Mouse (Mus musculus): ENCODE measurements at regions not wholly inside any gene's neighbourhood (a gene's known extent, or its start where the extent isn't known, plus 50 kb on each side); places are given as distances from the start of the nearest gene placed in this dataset.
"Not testable (repeated sequence)": the region's sequence is repeated elsewhere in the genome, so short reads cannot be mapped to it uniquely, and the experiment has no call there.

- not testable (repeated sequence) for H3K27ac ChIP-seq; H3K9ac ChIP-seq; H3K4me3 ChIP-seq; H3K27me3 ChIP-seq; H3K4me1 ChIP-seq; ATAC-seq (ENCODE audit: low FRiP score, low read depth); H3K4me2 ChIP-seq (replicated peaks); H3K36me3 ChIP-seq; H3K9me3 ChIP-seq
- WGBS = 90% methylated on average over 2 of the region's 3 CpGs
Measured at GRCm38 (mm10) chr8:20285523-20285922, 77.5 kb downstream of the Gm15319 start.

- not testable (repeated sequence) for H3K36me3 ChIP-seq; H3K4me3 ChIP-seq; H3K9ac ChIP-seq; ATAC-seq (ENCODE audit: low FRiP score, low read depth); H3K27ac ChIP-seq; H3K4me1 ChIP-seq; H3K27me3 ChIP-seq; H3K9me3 ChIP-seq; H3K4me2 ChIP-seq (replicated peaks)
- 80% methylated on average over 6 of the region's 6 CpGs for WGBS
Measured at GRCm38 (mm10) chr8:20284856-20285255, 78.2 kb downstream of the Gm15319 start.

- 100% methylated on average over 1 of the region's 3 CpGs for WGBS
- H3K9ac ChIP-seq; H3K4me1 ChIP-seq; H3K4me3 ChIP-seq; H3K27me3 ChIP-seq; ATAC-seq (ENCODE audit: low FRiP score, low read depth); H3K27ac ChIP-seq; H3K36me3 ChIP-seq; H3K9me3 ChIP-seq; H3K4me2 ChIP-seq (replicated peaks): not testable (repeated sequence)
Measured at GRCm38 (mm10) chr8:20283141-20283540, 79.9 kb downstream of the Gm15319 start.

- H3K4me2 ChIP-seq (replicated peaks); H3K27me3 ChIP-seq; H3K36me3 ChIP-seq; H3K9ac ChIP-seq; H3K9me3 ChIP-seq; H3K27ac ChIP-seq; H3K4me1 ChIP-seq; ATAC-seq (ENCODE audit: low FRiP score, low read depth); H3K4me3 ChIP-seq: not testable (repeated sequence)
- 93% methylated on average over 14 of the region's 14 CpGs for WGBS
Measured at GRCm38 (mm10) chr8:20281201-20281887, 81.7 kb downstream of the Gm15319 start.

GRCm38 (mm10) chr8:20277701-20278100 is 85.3 kb downstream of the Gm15319 start:
- not testable (repeated sequence) for H3K4me2 ChIP-seq (replicated peaks); H3K36me3 ChIP-seq; H3K27ac ChIP-seq; H3K9ac ChIP-seq; H3K4me3 ChIP-seq; H3K4me1 ChIP-seq; H3K9me3 ChIP-seq; H3K27me3 ChIP-seq; ATAC-seq (ENCODE audit: low FRiP score, low read depth)
- WGBS = 100% methylated on average over 1 of the region's 1 CpGs

GRCm38 (mm10) chr8:20276661-20277060 is 86.3 kb downstream of the Gm15319 start:
- not testable (repeated sequence) for H3K4me2 ChIP-seq (replicated peaks); H3K36me3 ChIP-seq; H3K9me3 ChIP-seq; H3K27me3 ChIP-seq; H3K4me1 ChIP-seq; H3K9ac ChIP-seq; ATAC-seq (ENCODE audit: low FRiP score, low read depth); H3K27ac ChIP-seq; H3K4me3 ChIP-seq
- 83% methylated on average over 1 of the region's 1 CpGs for WGBS

GRCm38 (mm10) chr8:20273844-20274243 is 89.2 kb downstream of the Gm15319 start:
- H3K36me3 ChIP-seq; H3K4me2 ChIP-seq (replicated peaks); H3K4me3 ChIP-seq; H3K27me3 ChIP-seq; ATAC-seq (ENCODE audit: low FRiP score, low read depth); H3K27ac ChIP-seq; H3K9me3 ChIP-seq; H3K4me1 ChIP-seq; H3K9ac ChIP-seq: not testable (repeated sequence)
- 79% methylated on average over 4 of the region's 5 CpGs for WGBS

- 82% methylated on average over 14 of the region's 14 CpGs for WGBS
- H3K9me3 ChIP-seq; ATAC-seq (ENCODE audit: low FRiP score, low read depth); H3K27ac ChIP-seq; H3K4me3 ChIP-seq; H3K4me2 ChIP-seq (replicated peaks); H3K4me1 ChIP-seq; H3K36me3 ChIP-seq; H3K27me3 ChIP-seq; H3K9ac ChIP-seq: not testable (repeated sequence)
Measured at GRCm38 (mm10) chr8:20267520-20268127, 95.4 kb downstream of the Gm15319 start.

- WGBS = 94% methylated on average over 3 of the region's 3 CpGs
- H3K4me2 ChIP-seq (replicated peaks); H3K4me3 ChIP-seq; H3K27ac ChIP-seq; H3K4me1 ChIP-seq; H3K36me3 ChIP-seq; H3K9me3 ChIP-seq; ATAC-seq (ENCODE audit: low FRiP score, low read depth); H3K9ac ChIP-seq; H3K27me3 ChIP-seq: not testable (repeated sequence)
Measured at GRCm38 (mm10) chr8:20266776-20267175, 96.2 kb downstream of the Gm15319 start.

- H3K4me1 ChIP-seq; H3K27me3 ChIP-seq; H3K27ac ChIP-seq; H3K4me2 ChIP-seq (replicated peaks); H3K9ac ChIP-seq; H3K9me3 ChIP-seq; H3K36me3 ChIP-seq; ATAC-seq (ENCODE audit: low FRiP score, low read depth); H3K4me3 ChIP-seq: not testable (repeated sequence)
- 84% methylated on average over 1 of the region's 1 CpGs for WGBS
Measured at GRCm38 (mm10) chr8:20264612-20265011, 98.4 kb downstream of the Gm15319 start.

GRCm38 (mm10) chr8:20264106-20264505 is 98.9 kb downstream of the Gm15319 start:
- not testable (repeated sequence) for H3K9ac ChIP-seq; H3K4me1 ChIP-seq; H3K4me3 ChIP-seq; H3K27ac ChIP-seq; H3K27me3 ChIP-seq; ATAC-seq (ENCODE audit: low FRiP score, low read depth); H3K36me3 ChIP-seq; H3K4me2 ChIP-seq (replicated peaks); H3K9me3 ChIP-seq
- 88% methylated on average over 3 of the region's 3 CpGs for WGBS

GRCm38 (mm10) chr8:20262847-20263570 is 100.0 kb downstream of the Gm15319 start:
- WGBS = 81% methylated on average over 6 of the region's 7 CpGs
- not testable (repeated sequence) for H3K4me3 ChIP-seq, H3K4me1 ChIP-seq

More at GRCm38 (mm10) chr8:20262847-20263570, 100.0 kb downstream of the Gm15319 start:
- not testable (repeated sequence) for H3K36me3 ChIP-seq; H3K27me3 ChIP-seq; ATAC-seq (ENCODE audit: low FRiP score, low read depth); H3K27ac ChIP-seq; H3K9ac ChIP-seq; H3K4me2 ChIP-seq (replicated peaks); H3K9me3 ChIP-seq

Data from limb, embryonic 13.5 days (tissue).